Mouse (Mus musculus): ENCODE measurements at regions not wholly inside any gene's neighbourhood (a gene's known extent, or its start where the extent isn't known, plus 50 kb on each side); places are given as distances from the start of the nearest gene placed in this dataset.
A peak's percentile ranks its signal among the peaks of the same experiment; 100 is the strongest.

GRCm38 (mm10) chr13:52253138-52253537 lies 277.9 kb downstream of the Diras2 start:
- no peak overlapping the region for H3K9ac ChIP-seq (ENCODE audit: low read depth, low read length)
- no peaks in the 10 kb centered on the region for H3K4me1 ChIP-seq (replicated peaks; ENCODE audit: control insufficient read depth, insufficient read depth, low read length)
- H3K4me2 ChIP-seq (replicated peaks; ENCODE audit: low read depth) = no peak overlapping the region
- TF ChIP-seq CTCF (IDR thresholded peaks at IDR 0.05; ENCODE audit: low read depth) = peak; percentile 92
- ATAC-seq = no peak
- no peak overlapping the region for H3K27ac ChIP-seq (ENCODE audit: low read depth, low read length)
- no peaks in the 10 kb centered on the region for H3K27me3 ChIP-seq (replicated peaks; ENCODE audit: control insufficient read depth, insufficient read depth, low read length)
- H3K36me3 ChIP-seq (ENCODE audit: control insufficient read depth, insufficient read depth) = no peaks in the 10 kb centered on the region
- H3K9me3 ChIP-seq (ENCODE audit: control insufficient read depth) = no peaks in the 10 kb centered on the region
- 28% methylated on average over 8 of the region's 8 CpGs for whole genome bisulfite sequencing
- H3K4me3 ChIP-seq (ENCODE audit: low read depth, low read length) = no peak overlapping the region

- Histone ChIP-seq H3K36me3 (ENCODE audit: control insufficient read depth, insufficient read depth) (no peaks in the 10 kb centered on the region), H3K4me3 (ENCODE audit: low read depth, low read length) (no peak overlapping the region), H3K4me1 (replicated peaks; ENCODE audit: control insufficient read depth, insufficient read depth, low read length) (no peaks in the 10 kb centered on the region), H3K27ac (ENCODE audit: low read depth, low read length) (no peak overlapping the region), H3K9ac (ENCODE audit: low read depth, low read length) (no peak overlapping the region), H3K4me2 (replicated peaks; ENCODE audit: low read depth) (no peak overlapping the region), H3K9me3 (ENCODE audit: control insufficient read depth) (no peaks in the 10 kb centered on the region), H3K27me3 (replicated peaks; ENCODE audit: control insufficient read depth, insufficient read depth, low read length) (no peaks in the 10 kb centered on the region)
- TF ChIP-seq CTCF (IDR thresholded peaks at IDR 0.05; ENCODE audit: low read depth) = peak; percentile 79
- ATAC-seq = no peak
- WGBS = 14% methylated on average over 9 of the region's 9 CpGs
These were observed 276.9 kb downstream of the Diras2 start for GRCm38 (mm10) chr13:52254185-52254584.

GRCm38 (mm10) chr13:52255697-52256096 lies 275.4 kb downstream of the Diras2 start:
- H3K36me3 ChIP-seq (ENCODE audit: control insufficient read depth, insufficient read depth) = no peaks in the 10 kb centered on the region
- H3K27me3 ChIP-seq (replicated peaks; ENCODE audit: control insufficient read depth, insufficient read depth, low read length) = no peaks in the 10 kb centered on the region
- H3K4me3 ChIP-seq (ENCODE audit: low read depth, low read length) = no peak overlapping the region
- H3K4me2 ChIP-seq (replicated peaks; ENCODE audit: low read depth) = no peak overlapping the region
- peak; percentile 57 for TF ChIP-seq CTCF (IDR thresholded peaks at IDR 0.05; ENCODE audit: low read depth)
- ATAC-seq = no peak
- H3K4me1 ChIP-seq (replicated peaks; ENCODE audit: control insufficient read depth, insufficient read depth, low read length) = no peaks in the 10 kb centered on the region
- H3K9me3 ChIP-seq (ENCODE audit: control insufficient read depth) = no peaks in the 10 kb centered on the region
- no peak overlapping the region for H3K9ac ChIP-seq (ENCODE audit: low read depth, low read length)
- WGBS = 67% methylated on average over 5 of the region's 5 CpGs
- H3K27ac ChIP-seq (ENCODE audit: low read depth, low read length) = no peak overlapping the region

GRCm38 (mm10) chr13:52258373-52258772 lies 272.7 kb downstream of the Diras2 start:
- H3K9me3 ChIP-seq (ENCODE audit: control insufficient read depth) = no peaks in the 10 kb centered on the region
- ATAC-seq = no peak
- no peaks in the 10 kb centered on the region for H3K27me3 ChIP-seq (replicated peaks; ENCODE audit: control insufficient read depth, insufficient read depth, low read length)
- TF ChIP-seq CTCF (IDR thresholded peaks at IDR 0.05; ENCODE audit: low read depth) = no peak
- H3K27ac ChIP-seq (ENCODE audit: low read depth, low read length) = no peak overlapping the region
- H3K4me1 ChIP-seq (replicated peaks; ENCODE audit: control insufficient read depth, insufficient read depth, low read length) = no peaks in the 10 kb centered on the region
- no peak overlapping the region for H3K9ac ChIP-seq (ENCODE audit: low read depth, low read length)
- 76% methylated on average over 8 of the region's 8 CpGs for WGBS
- H3K36me3 ChIP-seq (ENCODE audit: control insufficient read depth, insufficient read depth) = no peaks in the 10 kb centered on the region
- H3K4me3 ChIP-seq (ENCODE audit: low read depth, low read length) = no peak overlapping the region
- H3K4me2 ChIP-seq (replicated peaks; ENCODE audit: low read depth) = no peak overlapping the region

- no peak overlapping the region for H3K4me3 ChIP-seq (ENCODE audit: low read depth, low read length)
- H3K4me1 ChIP-seq (replicated peaks; ENCODE audit: control insufficient read depth, insufficient read depth, low read length) = no peaks in the 10 kb centered on the region
- no peak overlapping the region for H3K9ac ChIP-seq (ENCODE audit: low read depth, low read length)
- H3K9me3 ChIP-seq (ENCODE audit: control insufficient read depth) = no peaks in the 10 kb centered on the region
- no peaks in the 10 kb centered on the region for H3K36me3 ChIP-seq (ENCODE audit: control insufficient read depth, insufficient read depth)
- no peak for ATAC-seq
- TF ChIP-seq CTCF (IDR thresholded peaks at IDR 0.05; ENCODE audit: low read depth) = no peak
- H3K27me3 ChIP-seq (replicated peaks; ENCODE audit: control insufficient read depth, insufficient read depth, low read length) = no peaks in the 10 kb centered on the region
- WGBS = 91% methylated on average over 14 of the region's 14 CpGs
- H3K4me2 ChIP-seq (replicated peaks; ENCODE audit: low read depth) = no peak overlapping the region
- H3K27ac ChIP-seq (ENCODE audit: low read depth, low read length) = no peak overlapping the region
These were observed 268.0 kb downstream of the Diras2 start for GRCm38 (mm10) chr13:52262949-52263550.

- no peaks in the 10 kb centered on the region for H3K27me3 ChIP-seq (replicated peaks; ENCODE audit: control insufficient read depth, insufficient read depth, low read length)
These were observed 262.8 kb downstream of the Diras2 start for GRCm38 (mm10) chr13:52268279-52268678.

More at GRCm38 (mm10) chr13:52268279-52268678, 262.8 kb downstream of the Diras2 start:
- Histone ChIP-seq H3K4me1 (replicated peaks; ENCODE audit: control insufficient read depth, insufficient read depth, low read length) (no peaks in the 10 kb centered on the region), H3K4me3 (ENCODE audit: low read depth, low read length) (no peak overlapping the region), H3K36me3 (ENCODE audit: control insufficient read depth, insufficient read depth) (no peaks in the 10 kb centered on the region), H3K9me3 (ENCODE audit: control insufficient read depth) (no peaks in the 10 kb centered on the region), H3K27ac (ENCODE audit: low read depth, low read length) (no peak overlapping the region), H3K4me2 (replicated peaks; ENCODE audit: low read depth) (no peak overlapping the region), H3K9ac (ENCODE audit: low read depth, low read length) (no peak overlapping the region)
- no peak for TF ChIP-seq CTCF (IDR thresholded peaks at IDR 0.05; ENCODE audit: low read depth)
- ATAC-seq = no peak
- 58% methylated on average over 6 of the region's 6 CpGs for WGBS
